In the genomic region with DNA sequence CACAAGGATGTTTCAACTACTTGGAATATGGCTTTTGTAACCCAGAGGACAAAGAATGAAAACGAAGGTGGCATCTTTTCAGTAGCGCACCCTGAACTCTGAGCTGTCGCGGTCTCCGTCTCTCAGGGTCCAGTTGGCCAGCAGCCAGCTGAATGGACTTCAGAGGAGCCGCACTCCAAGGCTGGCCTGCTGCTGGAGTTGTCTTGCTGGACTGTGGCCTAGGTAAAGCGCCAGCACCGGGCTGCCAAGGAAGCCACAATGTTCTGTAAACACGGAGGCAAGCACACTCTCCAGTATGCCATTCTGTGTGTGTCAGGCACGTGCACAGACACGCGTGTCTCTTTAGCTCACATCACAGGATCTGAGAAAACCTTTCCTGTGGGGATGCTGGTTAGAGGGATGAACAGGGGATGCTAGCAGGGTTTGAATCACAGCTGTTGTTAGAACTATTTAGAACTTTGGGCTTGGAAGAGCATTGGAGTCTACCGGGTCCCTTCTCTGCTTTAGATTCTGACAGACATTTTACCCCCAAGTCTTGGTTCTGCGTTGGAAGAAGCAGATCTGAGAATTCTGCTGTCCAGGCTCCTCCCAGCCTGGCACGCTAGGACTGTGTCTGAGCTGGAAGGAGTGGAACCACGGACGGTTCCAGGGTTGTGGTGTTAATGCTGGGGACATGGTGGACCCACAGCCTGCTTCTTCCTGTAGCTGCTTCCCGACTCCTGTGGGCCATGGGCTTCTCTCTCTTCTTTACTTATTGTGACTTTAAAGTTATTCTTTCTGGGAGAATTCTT, we compare ENCODE assay signal across 9 mouse cellular contexts. TPM values are rescaled to one million over a fixed set of nuclear protein-coding genes. Genes with fewer than 3 reads are reported as not detected.
DNase-seq lines count a peak whose midpoint lies in the region; ATAC-seq lines count a peak whose summit lies in the region.
"Had no signal": no experiment of that assay in that cellular context is flagged by ENCODE, and none has a peak within 500 bp of the region (broad histone marks: within the 10 kb centered on the region; RNA-seq: fewer than 3 reads in every experiment).

No protein-coding gene starts in this region.

- H3K4me3 ChIP-seq in midbrain, embryonic 16.5 days (ENCODE audit: low read depth, low read length): no peak overlapping the region

- H3K27ac ChIP-seq in midbrain, embryonic 16.5 days (ENCODE audit: low read length): no peak overlapping the region

- ATAC-seq in midbrain, embryonic 16.5 days: no peak
- ATAC-seq: Patski had no signal

- DNase-seq in ovary, adult 18-20 months (ENCODE audit: low spot score): peak; percentile 76
- DNase-seq in ovary, postnatal 10 days (ENCODE audit: low spot score): no peak
- peak; percentile 53 for DNase-seq in gastrocnemius, postnatal 10 days
- peak; percentile 83 to 90 for DNase-seq in kidney, postnatal 36 days
- DNase-seq in right cerebral cortex, postnatal 4 days: peak; percentile 46
- no peak for DNase-seq in spleen, postnatal 14 days (ENCODE audit: low spot score in 2 of 2)
- DNase-seq: cerebellum, adult 9-11 months had no signal

- whole genome bisulfite sequencing in midbrain, embryonic 16.5 days: 83% methylated on average over 18 of the region's 18 CpGs

- H3K9me3 ChIP-seq in midbrain, embryonic 16.5 days (replicated peaks; ENCODE audit: control insufficient read depth, low read length, poor library complexity, severe bottlenecking): no peaks in the 10 kb centered on the region

- no peaks in the 10 kb centered on the region for H3K36me3 ChIP-seq in midbrain, embryonic 16.5 days (ENCODE audit: control insufficient read depth, insufficient read depth, low read length)

- H3K4me1 ChIP-seq in midbrain, embryonic 16.5 days (ENCODE audit: control insufficient read depth, insufficient read depth, low read length): no peaks in the 10 kb centered on the region

- H3K9ac ChIP-seq in midbrain, embryonic 16.5 days (ENCODE audit: low read depth, low read length): no peak overlapping the region

- H3K27me3 ChIP-seq in midbrain, embryonic 16.5 days (ENCODE audit: control insufficient read depth, insufficient read depth, low read depth, low read length): no peaks in the 10 kb centered on the region
- H3K27me3 ChIP-seq: Patski had no signal

- no peak overlapping the region for H3K4me2 ChIP-seq in midbrain, embryonic 16.5 days (ENCODE audit: low read length)

RNA-seq across cellular contexts. Expression of gene Itga9, which starts 16.1 kb away (rescaled TPM):
- total RNA-seq in gastrocnemius, postnatal 10 days (2021): 10 to 100 TPM; 27.0 to 31.1 TPM
- polyA plus RNA-seq in midbrain, embryonic 16.5 days (2015; fragmentation: Nextera tagmentation; extraction: Ambion mirVana): 0.97 and 1.0 TPM in 2 replicates

Comparison
In these comparisons a context has a peak if more than half of its experiments do, and no peak if none do; other contexts are left out.
1. DNase-seq: peak in ovary, adult 18-20 months (single experiment), gastrocnemius, postnatal 10 days (single experiment), kidney, postnatal 36 days (2 of 2) and right cerebral cortex, postnatal 4 days (single experiment); none in ovary, postnatal 10 days (single experiment) and spleen, postnatal 14 days (0 of 2).